Mouse (Mus musculus) ovary, adult 18-20 months (tissue): ENCODE measurements around the gene Fxr1.
A peak's percentile ranks its signal among the peaks of the same experiment; 100 is the strongest.
"Not testable (repeated sequence)": the region's sequence is repeated elsewhere in the genome, so short reads cannot be mapped to it uniquely, and the experiment has no call there.

Experiments used
- DNase-seq: peaks from one replicate; pipeline ENCODE4 v3.0.0; 2022; ENCODE audit warnings: low spot score, mixed read lengths

Fxr1 gene

DNA sequence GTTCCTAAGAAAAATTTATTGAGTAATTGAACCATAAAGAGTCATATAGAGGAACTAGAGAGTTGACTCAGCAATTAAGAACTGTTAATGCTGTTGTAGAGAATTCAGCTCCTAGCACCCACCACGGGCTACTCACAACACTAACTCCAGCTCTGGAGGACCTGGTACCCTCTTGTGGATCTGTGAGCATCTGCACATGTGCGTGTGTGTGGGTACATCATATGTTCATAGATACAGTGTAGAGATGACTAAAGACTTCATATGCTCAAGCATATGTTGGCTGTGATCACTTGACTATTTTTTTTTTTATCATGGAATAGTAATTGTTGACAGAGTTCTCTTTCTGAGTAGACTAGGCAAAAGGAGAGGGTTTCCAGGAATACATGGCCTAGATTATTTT, 42.6 kb downstream of the Fxr1 start:
- DNase-seq, result no peak

DNA sequence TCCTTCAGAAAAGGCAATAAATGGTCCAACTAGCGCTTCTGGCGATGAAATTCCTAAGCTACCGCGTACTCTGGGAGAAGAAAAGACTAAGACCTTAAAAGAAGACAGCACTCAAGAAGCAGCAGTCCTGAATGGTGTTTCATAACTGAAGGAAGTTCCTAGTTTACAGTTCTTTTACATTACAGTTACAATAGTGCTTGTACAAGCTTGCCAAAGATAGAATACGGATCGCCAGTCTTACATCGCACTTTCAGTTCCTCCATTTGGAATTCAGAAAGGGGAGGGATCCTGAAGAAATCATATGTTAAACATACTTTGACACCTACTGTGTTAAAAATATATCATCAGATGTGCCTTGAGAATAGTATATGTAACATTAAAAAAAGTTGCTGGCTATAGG, 49.2 kb downstream of the Fxr1 start:
- not testable (repeated sequence) for DNase-seq

DNA sequence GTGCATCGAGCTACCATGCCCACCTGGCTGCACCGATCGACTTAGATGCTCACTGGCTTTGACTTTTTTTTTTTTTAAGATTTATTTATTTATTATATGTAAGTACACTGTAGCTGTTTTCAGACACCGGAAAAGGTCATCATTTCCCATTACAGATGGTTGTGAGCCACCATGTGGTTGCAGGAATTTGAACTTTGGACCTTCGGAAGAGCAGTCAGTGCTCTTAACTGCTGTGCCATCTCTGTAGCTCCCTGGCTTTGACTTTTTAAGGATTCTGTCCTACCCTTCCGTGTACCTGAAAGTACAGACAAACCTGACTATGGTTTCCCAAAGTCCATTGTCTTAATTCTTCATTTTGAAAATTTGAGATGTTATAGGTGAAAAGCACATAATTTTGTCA, 53.0 kb downstream of the Fxr1 start:
- no peak for DNase-seq

DNA sequence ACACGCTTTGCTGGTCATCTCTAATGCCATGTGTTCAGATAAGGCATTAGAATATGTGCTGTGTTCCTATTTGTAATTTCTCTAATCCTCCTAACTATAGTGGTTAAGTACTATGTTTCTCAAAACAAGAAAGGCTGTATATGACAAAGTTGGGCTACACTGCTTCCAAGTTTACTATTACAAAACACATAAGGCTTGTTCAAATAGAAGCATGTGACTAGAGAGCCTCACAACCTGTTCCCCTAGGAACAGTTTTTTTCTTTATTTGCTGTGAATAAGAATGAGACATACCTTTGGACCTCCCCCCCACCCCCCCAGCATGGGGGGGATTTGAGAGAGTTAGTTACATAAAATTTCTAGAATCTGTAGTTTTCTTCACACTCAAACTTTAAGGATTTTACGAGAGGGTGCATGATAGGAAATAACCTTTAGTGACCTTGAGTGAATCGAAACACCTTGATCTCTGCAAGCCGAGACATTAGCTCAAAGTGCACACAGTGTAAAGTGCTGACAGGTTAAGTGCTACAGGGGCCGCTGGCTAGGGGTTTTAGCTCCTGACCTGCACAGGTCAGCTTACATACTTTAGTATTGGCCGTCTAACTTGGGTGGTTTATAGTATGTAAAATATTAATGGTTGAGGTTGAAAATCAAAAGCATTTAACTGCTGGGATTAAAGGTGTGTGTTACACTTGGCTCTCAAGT, 56.5 kb downstream of the Fxr1 start:
- DNase-seq, result no peak

DNA sequence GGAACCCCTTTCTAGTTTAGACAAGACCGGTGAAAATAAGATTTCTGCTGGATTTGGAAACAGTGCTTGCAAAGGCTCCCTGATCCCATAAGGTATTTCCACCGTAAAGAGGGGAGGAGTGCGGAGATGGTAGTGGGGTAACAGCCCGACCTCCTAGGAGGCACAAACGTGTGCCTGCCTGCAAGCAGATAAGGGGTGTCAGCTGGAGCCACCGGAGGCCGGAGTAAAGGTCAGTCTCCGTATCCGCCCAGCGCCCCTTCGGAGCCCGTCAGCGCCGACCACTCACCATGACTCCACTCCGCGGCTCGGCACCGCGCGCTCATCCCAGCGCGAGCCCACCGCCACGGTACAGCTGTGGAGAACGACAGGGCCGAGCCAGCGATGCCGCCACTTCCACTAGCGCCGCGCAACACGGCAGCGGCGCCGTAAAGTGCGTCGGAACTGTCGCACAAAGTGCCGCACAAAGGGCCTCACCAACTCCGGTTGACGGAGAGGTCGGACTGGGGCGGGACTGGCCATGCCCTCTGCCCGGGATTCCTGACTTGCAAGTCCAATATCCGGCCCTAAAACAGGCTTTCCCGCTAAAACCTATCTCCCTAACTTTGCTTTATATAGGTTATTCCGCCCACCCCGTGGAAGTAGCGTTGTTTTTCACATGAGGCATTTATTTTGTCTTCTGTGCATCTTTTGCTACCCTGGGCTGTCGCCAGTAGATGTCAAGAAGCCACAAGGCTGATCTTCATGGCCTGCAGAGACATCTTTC, 61.3 kb downstream of the Fxr1 start, which contains the start of gene Dnajc19:
Gene Dnajc19 (minus strand): TSS at position 422 of the 763 bp plus-strand sequence.
- DNase-seq, result peak; percentile 86

DNA sequence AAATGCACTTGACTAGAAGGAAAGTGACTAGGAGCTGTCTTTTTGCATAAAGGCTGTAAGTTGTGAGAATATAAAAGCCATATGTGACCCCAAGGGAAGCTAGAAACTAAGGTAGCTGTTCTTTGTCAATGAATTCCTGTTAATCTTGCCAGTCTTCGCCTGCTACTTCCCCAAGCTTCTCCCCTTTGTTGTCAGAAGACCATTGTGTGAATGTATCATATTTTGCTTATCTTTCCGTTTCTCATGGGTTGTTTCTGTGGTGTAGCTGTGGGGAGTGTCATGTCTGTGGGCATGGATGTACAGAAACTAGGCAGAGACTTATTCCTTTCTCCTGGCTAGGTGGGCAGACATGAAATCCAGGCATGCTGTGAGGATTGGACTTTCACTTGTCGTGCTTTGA, 62.2 kb downstream of the Fxr1 start:
- no peak for DNase-seq

DNA sequence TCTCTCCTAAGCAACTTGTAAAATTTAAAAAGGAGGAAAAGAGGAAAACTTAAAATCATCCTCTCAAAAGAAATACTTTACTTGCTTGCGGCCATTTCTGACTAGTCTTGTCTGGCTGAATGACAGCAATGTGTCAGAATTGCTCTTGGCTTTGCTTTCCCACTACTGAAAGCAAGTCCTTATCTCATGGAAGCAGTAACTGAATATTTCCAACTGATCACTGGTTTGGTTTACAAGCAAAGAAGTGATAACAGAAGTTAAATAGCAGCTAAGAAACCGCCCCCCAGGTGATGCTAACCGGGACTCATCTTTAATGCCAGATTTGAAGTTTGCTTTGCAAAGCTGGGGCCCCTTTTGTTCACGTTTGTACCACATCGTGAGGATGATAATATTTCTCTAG, 63.9 kb downstream of the Fxr1 start:
- no peak for DNase-seq

DNA sequence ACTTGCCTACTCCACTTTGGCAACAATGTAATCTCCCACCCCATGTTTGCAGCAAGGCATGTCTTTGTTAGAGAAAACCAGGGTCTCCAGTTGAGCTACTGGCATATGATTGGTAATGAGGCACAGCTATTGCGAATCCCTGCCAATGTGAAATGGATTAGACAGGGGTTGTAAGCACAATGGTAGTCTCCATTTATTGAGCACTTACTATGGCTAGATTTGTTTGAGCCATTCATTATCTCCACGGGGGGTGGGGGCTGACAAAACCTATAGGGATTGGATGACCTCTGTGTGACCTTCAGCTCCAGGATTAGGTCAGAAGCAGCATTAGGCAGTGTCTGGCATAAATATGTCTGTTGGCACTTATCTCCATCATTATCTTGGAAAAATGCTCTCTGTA, 83.1 kb downstream of the Fxr1 start:
- no peak for DNase-seq

DNA sequence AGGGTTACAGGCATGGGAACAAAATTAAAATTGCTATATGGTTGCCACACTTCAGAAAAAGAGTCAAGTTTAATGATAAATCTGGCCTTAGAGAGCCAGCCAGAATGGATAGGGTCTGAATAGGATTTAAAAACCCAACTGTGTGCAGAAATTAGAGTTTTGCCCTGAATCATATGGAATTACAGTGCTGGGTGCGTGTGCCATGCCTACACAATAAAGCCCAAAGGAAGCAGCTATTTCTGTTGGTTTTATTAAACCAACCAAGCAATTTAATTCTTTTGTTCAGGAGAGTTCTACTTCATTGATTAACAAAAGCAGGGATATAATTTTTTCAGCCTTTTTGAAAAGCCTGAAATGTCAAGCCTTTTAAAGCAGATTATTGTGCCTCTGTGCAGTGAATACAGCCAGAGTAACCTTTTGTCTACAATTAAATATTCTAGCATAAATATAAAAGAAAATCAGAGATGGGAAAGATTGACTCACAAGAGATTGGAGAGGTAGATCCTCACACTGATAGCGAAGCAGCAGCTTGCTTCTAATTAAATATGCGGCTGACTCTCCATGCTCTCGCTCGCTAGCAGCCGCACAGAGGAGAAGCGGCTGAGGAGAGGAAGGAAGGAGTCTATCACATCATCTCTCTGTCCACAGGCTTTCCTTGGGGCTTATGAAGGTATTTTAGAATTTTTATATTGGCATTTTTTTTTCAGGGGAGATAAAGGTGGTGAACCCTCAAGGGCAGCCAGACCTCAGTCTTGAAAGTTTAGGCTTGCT, 84.3 kb downstream of the Fxr1 start:
- no peak for DNase-seq

DNA sequence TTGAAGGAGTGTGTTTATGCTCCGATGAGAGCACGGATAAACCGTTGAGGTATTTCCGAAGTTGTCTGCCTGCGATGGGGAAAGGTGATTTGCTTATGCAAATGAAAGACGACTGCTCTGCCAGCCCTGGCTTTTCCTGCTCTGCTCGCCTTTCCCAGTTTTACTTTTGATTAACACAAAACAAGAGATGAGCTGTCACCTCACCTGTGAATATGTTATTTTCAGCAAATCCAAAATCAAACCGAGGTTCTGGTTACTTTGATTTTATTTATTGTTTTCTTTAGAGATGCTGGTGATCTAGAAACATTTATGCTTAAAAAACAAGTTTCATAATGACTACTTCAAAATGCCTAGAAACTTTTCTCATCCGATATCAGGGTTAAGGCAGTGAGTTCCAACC, 86.7 kb downstream of the Fxr1 start:
- DNase-seq, result no peak

DNA sequence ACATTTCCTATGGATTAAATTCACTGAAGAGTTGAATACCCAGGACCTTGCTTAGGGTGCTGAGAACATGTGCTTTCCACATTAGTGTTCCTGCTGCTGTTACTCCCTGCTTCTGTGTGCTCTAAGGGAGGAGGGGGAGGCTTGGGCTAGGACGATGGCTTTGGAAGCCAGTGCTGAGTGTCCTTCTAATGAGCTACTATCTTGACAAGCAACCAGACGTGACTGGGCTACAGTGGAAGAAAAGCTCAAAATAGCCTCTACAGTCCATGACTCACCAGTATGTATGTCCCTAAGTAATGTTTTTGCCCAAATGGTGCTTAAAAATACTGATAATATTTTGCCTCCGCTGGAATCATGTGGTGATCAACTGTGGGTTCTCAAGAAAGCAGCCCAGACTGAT, 87.9 kb downstream of the Fxr1 start:
- DNase-seq, result no peak

DNA sequence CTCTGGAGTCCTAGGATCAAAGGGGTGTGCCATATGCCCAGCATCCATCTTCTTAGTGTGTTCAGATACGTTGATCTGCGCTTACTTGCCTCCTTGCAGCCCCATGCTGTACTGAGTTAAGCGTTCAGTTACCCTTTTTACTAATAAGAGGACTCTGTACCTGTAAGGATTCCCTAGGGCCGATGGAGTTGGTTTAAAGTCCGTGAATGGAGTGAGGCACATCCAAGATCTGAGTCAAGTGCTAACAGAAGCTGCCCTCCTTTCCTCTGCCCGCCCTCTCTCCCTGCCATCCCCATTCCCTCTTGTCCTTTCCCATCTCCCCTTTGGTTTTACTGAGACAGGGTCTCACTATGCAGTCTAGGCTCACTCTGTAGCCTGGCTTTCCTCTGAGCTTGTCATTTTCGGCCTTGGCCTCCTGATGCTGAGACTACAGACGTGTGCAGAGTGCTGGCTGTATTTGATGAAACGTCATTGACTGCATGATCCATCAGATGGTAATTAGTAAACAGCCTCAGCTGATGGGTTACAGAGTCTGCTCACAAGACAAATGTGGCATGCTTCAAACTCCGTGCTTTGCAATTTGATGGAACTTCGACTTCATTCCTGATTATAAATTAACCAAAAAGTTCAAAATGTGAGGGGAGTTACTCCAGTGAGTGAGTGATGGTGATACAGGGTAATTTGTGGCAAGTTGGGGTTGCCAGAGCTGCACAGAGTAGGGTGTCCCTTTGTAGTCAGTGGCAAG, 92.4 kb downstream of the Fxr1 start:
- no peak for DNase-seq

DNA sequence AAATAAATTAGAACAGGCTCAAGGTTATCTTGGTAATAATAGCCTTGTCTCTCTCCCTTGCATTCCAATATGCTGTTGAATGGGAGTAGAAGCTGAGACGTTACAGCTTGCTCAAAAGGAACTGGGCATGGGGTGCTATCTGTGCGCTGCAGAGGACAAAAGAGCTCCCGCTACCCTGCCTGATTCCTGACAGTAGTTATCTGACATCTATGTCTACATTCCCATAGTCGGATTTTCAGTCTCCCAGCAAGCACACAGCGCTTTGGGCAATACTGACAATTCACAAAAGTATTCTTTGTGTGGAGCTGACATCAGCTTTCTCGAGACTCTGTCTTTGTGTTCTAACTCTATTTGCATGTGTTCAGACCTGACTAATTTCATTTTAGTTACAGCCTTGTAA, 96.1 kb downstream of the Fxr1 start:
- no peak for DNase-seq

DNA sequence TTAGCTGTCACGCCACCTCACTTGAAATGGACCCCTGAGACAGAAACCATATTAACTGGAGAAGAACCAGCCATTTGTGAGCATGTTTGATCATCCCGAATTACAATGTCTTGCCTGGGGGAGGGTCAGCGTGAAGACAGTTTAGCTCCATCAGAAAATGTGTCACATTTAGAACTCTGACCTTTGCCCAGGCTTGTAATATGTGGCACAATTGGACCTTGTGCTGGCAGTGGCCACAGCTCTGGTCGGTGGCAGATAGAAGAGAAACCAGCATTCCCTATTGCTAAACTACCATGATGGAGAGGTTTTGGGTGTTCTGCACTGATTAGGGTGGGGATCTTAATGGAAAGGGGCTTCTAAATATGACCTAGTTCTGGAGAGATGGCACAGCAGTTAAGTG, 100.1 kb downstream of the Fxr1 start:
- no peak for DNase-seq
